Mouse (Mus musculus) large intestine, adult 2 months (tissue): Measurements from ENCODE around the gene Zbed3. TPM values are rescaled to one million over a fixed set of nuclear protein-coding genes. Genes with fewer than 3 reads are reported as not detected.
"Not testable (repeated sequence)": the region's sequence is repeated elsewhere in the genome, so short reads cannot be mapped to it uniquely, and the experiment has no call there.

Experiments used
- DNase-seq: peaks from one replicate; pipeline ENCODE4 v3.0.0-alpha.2; 2012; ENCODE audit warnings: low read depth, low spot score
- WGBS: fragments of 180-500 bp; shearing (Covaris S2); methylation state at CpG from one replicate; pipeline ENCODE4 v1.1.7; 2018; 5-methylcytosine and 5-hydroxymethylcytosine counted together
- polyA plus RNA-seq: library from polyadenylated mRNA; depleted of rRNA; stranded (reverse); fragments of >200 nt; gene quantifications from 2 replicates; pipeline ENCODE4 v1.2.3, GENCODE M21; 2012

Gene Zbed3
- polyA plus RNA-seq, 1 experiment: 14.3 TPM

- no peak for DNase-seq
- WGBS: 40% methylated on average over 11 of the region's 11 CpGs
These were observed 5.4 kb downstream of the Zbed3 start for GRCm38 (mm10) chr13:95328767-95329166.

DNA sequence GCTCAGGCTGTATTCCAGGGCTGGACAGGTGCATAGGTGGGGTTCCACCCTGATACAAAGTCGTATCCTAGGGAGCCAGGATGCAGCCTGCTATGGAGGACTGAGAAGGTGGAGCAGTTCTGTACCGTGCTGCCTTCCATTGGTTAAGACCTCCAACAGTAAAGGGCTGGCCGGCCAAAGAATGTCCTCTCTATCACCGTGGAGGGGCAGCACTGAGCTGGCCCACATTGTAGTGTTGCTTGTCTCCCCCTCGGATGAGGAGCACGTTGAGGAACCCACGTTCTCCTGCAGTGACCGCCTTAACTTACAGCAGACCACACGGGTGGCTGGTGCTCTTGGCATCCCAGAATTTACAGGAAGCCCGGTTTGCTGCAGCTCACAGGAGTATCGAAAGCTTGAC is 7.1 kb downstream of the Zbed3 start:
- no peak for DNase-seq
- 70% methylated on average over 11 of the region's 11 CpGs for WGBS

DNA sequence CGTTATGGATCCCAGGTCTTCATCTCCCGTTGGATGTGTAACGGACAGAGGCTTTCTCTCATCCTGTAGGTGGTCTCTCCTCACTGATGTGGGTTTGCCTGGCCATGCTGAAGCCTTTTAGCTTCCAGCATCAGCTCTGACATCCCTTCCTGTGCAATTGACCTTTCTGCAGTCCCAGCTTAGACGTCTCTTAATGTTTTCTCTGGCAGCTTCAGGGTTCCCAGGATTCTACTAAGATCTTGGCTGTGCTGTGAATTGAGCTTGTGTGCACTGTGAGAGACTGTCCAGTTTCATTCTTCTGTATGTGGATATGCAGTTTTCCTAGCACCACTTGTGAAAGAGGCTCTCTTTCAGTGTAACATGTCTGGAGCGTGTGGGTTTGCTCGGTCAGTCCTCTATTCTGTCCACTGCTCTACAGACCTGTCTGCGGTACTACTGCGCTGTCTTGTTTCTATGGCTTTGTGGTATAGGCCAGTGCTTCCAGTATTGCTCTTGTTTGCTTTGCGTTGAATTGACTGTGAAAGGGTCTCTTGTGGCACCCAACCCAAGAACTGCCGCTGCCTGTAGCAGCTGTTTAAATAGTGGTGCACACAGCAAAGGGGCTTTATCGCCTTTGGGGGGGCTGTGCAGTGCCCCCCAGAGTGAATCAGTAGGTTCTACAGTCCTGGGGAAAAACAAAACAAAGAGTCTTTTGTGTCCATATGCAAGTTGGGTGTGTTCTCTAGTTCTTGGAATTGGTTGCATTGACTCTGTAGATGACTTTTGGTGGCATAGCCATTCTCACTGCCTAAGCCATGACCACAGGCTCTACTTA is 8.9 kb downstream of the Zbed3 start:
- WGBS: 53% methylated on average over 11 of the region's 11 CpGs
- DNase-seq: no peak

DNA sequence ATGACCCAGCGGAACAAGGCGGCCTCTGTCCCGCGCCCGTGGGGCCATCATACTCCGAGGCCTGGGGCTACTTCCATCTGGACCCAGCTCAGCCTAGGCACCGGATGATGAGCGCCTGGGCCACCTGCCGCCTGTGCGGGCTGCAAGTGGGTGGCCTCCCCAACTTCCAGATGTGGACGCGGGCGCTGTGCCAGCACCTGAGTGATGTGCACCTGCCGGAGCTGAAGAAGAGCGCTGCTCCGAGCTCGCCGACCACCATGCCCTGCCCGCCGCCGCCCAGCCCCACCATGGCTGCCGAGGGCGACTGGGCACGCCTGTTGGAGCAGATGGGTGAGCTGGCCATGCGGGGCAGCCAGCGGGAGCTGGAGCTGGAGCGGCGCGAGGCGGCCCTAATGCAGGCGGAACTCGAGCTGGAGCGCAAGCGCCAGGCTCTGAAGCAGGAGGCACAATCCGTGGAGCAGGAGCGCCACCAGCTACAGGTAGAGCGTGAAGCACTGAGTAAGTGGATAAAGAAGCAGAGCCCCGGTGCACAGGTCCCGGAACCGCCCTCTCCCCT is 12.8 kb downstream of the Zbed3 start:
- WGBS: 89% methylated on average over 40 of the region's 40 CpGs
- DNase-seq: no peak

- DNase-seq: no peak
- WGBS: 93% methylated on average over 8 of the region's 8 CpGs
These were observed 20.1 kb downstream of the Zbed3 start for GRCm38 (mm10) chr13:95343470-95343869.

DNA sequence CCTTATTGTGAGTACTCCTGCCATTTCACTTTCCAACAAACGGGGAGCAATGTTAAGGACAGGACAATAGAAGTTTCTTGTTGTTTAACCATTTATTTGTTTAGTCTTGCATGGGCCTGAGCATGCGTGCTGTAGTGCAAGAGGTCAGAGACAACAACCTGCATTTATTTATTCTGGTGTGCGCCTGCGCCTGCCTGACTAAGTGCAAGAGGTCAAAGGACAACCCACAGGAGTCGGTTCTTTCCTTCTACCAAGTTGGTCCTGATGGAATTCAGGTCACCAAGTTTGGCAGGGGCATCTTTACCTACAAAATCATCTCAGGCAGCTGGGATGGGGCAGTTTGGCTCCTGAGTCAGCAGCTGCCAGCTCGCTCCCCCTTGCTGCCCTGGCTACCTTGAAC is 22.5 kb downstream of the Zbed3 start:
- whole genome bisulfite sequencing: 66% methylated on average over 6 of the region's 6 CpGs

GRCm38 (mm10) chr13:95347018-95347696 is 23.7 kb downstream of the Zbed3 start:
- DNase-seq: no peak
- 22% methylated on average over 8 of the region's 8 CpGs for WGBS

More for the DNA sequence above, 22.5 kb downstream of the Zbed3 start:
- DNase-seq: no peak

DNA sequence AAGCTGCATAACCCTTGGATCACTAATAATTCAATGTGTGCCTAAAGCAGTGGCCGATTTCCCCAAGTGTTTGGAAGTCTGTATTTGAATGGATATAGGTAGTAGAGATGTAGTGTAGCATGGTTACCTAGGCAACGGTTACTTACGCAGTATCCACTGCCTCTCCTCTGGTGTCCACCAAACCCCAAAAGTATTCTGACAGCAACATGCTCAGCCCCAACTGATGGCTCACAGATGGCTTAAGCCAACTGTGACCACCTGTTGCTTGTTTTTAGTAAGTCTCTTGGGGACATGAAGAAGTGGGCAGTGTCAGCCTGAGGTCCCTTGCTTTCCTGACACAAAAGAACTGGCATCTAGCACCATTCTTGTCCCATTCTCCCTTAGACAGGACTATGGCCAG is 25.1 kb downstream of the Zbed3 start:
- 85% methylated on average over 3 of the region's 3 CpGs for WGBS
- no peak for DNase-seq

DNA sequence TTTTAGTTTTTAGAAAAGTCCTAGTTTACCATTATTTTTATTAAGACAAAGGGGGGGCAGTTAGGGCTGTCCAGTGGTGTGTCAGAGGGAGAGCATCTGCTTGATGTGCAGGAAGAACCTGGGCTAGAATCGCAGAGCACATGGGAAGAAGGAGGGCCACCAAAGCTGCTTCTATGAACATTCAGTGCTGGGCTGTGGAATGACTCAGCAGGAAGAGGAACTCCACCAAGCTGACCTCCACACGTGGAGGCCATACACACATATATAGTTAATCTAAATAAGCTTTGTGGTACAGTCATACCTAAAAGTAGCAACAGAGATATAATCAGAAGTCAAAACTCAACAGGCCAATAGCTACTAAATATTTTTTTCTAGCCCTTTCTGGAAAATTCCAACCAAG is 34.8 kb downstream of the Zbed3 start:
- no peak for DNase-seq
- WGBS: 76% methylated on average over 2 of the region's 2 CpGs

DNA sequence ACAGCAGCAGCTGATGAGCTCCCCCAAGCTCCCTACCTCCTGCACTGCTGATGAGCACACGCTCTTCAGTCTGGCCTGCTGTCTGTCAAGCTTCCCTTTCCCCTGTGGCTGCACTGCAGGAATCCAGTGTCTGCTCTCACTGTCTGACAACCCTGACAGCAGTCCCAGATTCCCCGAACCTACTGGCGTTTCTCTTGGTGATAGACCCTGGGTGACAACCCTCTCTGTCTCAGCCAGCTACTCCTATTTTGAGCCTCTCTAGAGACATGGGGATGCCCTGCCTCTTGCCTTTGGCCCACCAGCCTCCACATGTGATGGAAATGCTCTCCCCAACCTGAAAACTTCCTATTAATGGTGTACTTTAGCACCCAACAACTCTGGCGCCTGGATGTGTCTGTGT is 40.0 kb downstream of the Zbed3 start:
- no peak for DNase-seq
- 93% methylated on average over 4 of the region's 4 CpGs for WGBS

DNA sequence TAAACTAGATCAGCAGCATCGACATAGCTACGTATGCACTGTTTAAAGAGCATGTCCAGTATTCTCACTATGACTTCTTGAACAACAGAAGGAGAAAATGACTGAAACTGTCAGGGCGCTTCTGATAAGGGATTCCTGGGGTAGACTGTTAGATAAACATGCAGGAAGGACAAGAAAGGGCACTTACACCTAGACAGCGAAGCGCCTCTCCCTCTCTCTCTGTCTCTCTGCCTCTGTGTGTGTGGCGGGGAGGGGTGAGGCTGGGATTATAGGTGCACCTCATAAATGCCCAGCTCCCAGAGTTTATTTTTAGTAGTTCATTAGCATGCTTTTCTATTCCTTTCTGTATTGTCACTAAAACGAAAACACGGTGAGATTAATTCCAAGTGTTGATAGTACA is 42.9 kb downstream of the Zbed3 start:
- no peak for DNase-seq
- 84% methylated on average over 8 of the region's 8 CpGs for WGBS

GRCm38 (mm10) chr13:95374701-95375553 is 51.5 kb downstream of the Zbed3 start, which contains the start of gene Aggf1:
TSS of gene Aggf1 (minus strand) at chr13:95375352.
- peak; percentile 86 for DNase-seq
- WGBS: under 1% methylated on average over 86 of the region's 86 CpGs

DNA sequence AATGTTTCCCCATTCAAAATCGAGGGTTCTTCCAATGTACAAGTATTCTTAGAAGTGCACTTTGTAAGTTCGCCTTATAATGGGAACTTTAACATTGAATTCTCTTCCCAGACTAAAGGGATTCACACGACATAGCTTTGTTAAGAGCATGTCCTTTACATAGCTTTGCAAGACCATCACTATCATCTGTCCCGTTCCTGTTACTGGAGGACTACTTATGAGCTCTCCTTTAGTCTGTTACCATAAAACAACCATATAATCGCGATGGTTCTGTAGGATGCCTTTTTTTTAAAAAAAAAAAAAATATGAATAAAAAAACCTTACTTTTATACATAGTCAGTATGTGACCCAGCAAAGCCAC is 52.1 kb downstream of the Zbed3 start:
- no peak for DNase-seq
- WGBS: 18% methylated on average over 6 of the region's 6 CpGs

GRCm38 (mm10) chr13:95376689-95377289 is 53.4 kb downstream of the Zbed3 start:
- DNase-seq: not testable (repeated sequence)
- WGBS: 89% methylated on average over 11 of the region's 11 CpGs

GRCm38 (mm10) chr13:95378696-95379095 is 55.3 kb downstream of the Zbed3 start:
- DNase-seq: no peak
- WGBS: 73% methylated on average over 3 of the region's 3 CpGs

- 61% methylated on average over 5 of the region's 5 CpGs for WGBS
- no peak for DNase-seq
These were observed 59.0 kb downstream of the Zbed3 start for GRCm38 (mm10) chr13:95382418-95382817.
